Mouse (Mus musculus): ENCODE data around the gene Tmem130.

DNA sequence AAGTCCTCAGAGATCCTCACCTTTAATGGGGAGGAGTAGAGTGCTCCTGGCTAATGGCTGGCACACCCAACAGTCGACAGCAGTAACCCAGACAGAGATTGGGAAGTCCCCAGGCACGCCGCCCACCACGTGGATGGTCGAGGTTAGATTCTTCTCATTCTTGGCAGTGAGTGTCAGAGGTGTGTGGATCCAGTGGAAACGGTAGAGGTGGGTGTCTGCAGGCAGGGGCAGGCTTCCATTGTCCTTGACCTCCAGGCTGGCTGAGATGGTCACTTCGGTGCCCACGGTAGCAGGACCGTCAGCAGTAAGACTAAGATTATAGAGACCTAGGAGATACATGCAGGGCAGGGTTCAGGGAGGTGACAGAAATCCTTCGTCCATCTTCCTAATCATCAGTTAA lies 6.4 kb downstream of the Tmem130 start:
- TF ChIP-seq CTCF (IDR thresholded peaks at IDR 0.05; ENCODE audit: extremely low read depth, insufficient read depth, low read length) (no peak), POLR2A (IDR thresholded peaks at IDR 0.05; ENCODE audit: extremely low read depth, insufficient read depth, low read length) (no peak)

All from cortical plate, adult 2 months (tissue).